Mouse (Mus musculus) cortical plate, adult 2 months (tissue): ENCODE data around the gene Samd4b.

Experiments used
- CTCF ChIP-seq: fragments of 200-500 bp; IDR thresholded peaks from 2 replicates; pipeline ENCODE4 v1.5.1; 2011; ENCODE audit warnings: mild to moderate bottlenecking, control low read depth, low read length; ENCODE audit not compliant: insufficient read depth; ENCODE audit errors: extremely low read depth
- POLR2A ChIP-seq: fragments of 200-500 bp; IDR thresholded peaks from 2 replicates; pipeline ENCODE4 v1.6.1; 2011; ENCODE audit warnings: mild to moderate bottlenecking, low read length, control low read depth; ENCODE audit not compliant: insufficient read depth; ENCODE audit errors: extremely low read depth

DNA sequence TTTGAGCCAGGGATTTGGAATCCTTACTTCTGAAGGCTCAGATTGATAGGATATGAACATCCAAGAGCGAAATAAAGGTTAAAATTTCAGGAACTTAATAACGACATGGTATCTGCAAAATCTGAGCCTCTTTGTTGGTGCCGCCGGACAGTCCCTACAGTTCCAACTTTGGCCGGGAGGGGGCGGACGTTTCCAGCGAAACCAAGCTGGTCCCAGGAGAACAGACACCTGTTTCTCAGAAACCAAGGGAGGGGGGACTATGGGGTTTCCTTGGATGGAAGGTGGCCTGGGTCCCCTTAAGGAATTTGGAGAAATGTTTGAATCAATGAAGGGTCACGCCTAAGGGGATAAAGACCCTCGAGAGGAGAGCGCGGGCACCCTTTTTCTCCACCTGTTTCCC lies 151.5 kb downstream of the Samd4b start:
- no peak for TF ChIP-seq POLR2A
- peak; percentile 70 for TF ChIP-seq CTCF
